Mouse (Mus musculus): ENCODE data around the gene Lmntd1.

DNA sequence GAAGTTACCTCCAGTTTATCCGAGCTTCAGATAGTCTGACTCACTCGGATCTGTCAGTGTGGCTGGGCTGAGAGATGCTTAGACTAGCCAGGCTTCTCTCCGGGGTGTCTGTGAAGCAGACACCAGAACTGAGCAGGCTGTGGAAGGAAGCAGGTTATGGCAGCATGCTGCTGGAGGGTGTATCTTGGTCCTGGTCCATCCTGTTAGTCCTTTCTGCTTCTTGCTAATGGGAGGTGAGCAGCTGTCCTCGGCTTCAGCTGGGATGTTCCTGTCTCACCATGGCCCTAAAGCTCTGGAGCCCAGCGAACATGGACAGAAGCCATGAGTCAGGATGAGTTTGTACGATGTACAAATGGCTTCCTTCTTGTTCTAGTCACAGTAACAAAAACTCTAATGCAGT, 45.0 kb upstream of the Lmntd1 start:
- TF ChIP-seq SMC3 (IDR thresholded peaks at IDR 0.05; ENCODE audit: low read depth, low read length), result no peak
- TF ChIP-seq POLR2AphosphoS2 (IDR thresholded peaks at IDR 0.05; ENCODE audit: low read depth, low read length), result no peak
- no peak for TF ChIP-seq CTCF (conservative IDR thresholded peaks at IDR 0.05 in 1 of 2, IDR thresholded peaks at IDR 0.05 in 1 of 2; ENCODE audit: low read depth in 2 of 2, low read length in 2 of 2)
- no peak for TF ChIP-seq HCFC1 (IDR thresholded peaks at IDR 0.05; ENCODE audit: low read depth, low read length)

Data from CH12.LX (cell line).